Mouse (Mus musculus): ENCODE measurements around the gene Amotl2.

Amotl2 gene

DNA sequence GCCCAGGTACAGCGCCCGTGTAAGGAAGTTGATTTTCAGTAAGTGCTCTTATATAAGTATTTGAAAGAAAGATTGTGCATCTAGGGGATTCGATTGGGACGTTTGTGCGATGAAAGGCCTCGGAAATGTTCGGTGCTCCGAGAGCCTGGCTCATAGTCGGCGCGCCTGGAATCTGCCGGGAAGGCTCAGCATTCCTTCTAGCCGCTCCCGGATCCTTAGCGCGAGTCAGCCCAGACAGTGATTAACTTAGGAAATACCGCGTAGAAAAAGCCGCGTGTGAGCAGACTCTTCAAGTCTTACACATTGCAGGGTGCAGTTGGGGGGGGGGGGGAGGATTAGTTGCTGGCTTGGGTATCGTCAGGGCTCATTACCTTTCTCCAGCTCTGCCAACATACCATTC lies 2.2 kb downstream of the Amotl2 start:
- DNase-seq (ENCODE audit: low spot score in 2 of 2), result peak in 1 of 2 experiments; percentile 45

DNA sequence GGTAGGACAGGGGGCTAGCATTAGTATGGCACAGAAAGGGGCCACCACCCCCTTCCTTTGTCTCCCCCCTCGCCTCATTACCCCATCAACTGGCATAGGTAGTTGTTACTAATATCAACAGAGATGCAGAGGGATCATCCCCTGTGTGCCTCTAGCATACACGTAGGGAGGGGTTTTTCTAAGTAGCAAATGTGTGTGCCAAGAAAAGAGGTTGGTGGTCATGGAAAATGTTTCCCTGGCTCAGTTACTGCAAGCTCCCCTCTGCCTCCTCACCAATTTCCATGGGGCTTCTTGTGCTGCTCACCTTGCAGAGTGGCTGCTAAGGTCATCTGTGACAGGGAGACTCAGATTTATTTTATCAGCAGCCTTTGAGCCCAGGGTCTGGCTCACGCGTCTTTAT lies 2.6 kb downstream of the Amotl2 start:
- no peak for DNase-seq (ENCODE audit: low spot score in 2 of 2)

- DNase-seq (ENCODE audit: low spot score in 2 of 2), result no peak
Measured at GRCm38 (mm10) chr9:102719936-102720566, 3.6 kb downstream of the Amotl2 start.

GRCm38 (mm10) chr9:102720567-102721167 lies 4.2 kb downstream of the Amotl2 start:
- DNase-seq (ENCODE audit: low spot score in 2 of 2), result no peak

DNA sequence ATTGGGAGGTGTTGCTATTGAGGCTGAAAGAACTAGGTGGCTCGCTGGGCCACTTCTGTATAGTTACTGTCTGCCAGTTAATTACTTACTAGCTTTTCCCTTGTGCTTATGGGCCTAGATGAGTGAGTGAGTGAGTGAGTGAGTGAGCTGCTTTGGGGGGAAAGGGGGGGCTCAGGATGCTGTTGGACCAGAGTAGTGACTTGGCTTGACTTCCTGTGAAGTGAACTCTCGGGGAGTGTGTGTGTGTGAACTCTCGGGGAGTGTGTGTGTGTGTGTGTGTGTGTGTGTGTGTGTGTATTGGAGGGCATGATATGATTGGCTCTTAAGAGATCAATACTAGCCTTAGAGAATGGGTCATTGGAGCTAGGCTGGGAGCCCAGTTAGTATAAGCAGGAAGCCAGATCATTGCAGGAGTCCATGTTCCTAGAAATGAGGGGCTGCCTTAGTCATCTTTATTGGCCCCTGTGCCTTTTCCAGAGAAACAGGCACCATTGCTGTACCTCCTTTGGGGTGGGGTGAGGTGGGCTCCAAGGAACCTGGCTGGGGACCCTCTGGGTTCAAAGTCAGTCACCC lies 5.0 kb downstream of the Amotl2 start:
- DNase-seq (ENCODE audit: low spot score in 2 of 2), result no peak

- DNase-seq (ENCODE audit: low spot score in 2 of 2), result no peak
Measured at GRCm38 (mm10) chr9:102722071-102722561, 5.6 kb downstream of the Amotl2 start.

DNA sequence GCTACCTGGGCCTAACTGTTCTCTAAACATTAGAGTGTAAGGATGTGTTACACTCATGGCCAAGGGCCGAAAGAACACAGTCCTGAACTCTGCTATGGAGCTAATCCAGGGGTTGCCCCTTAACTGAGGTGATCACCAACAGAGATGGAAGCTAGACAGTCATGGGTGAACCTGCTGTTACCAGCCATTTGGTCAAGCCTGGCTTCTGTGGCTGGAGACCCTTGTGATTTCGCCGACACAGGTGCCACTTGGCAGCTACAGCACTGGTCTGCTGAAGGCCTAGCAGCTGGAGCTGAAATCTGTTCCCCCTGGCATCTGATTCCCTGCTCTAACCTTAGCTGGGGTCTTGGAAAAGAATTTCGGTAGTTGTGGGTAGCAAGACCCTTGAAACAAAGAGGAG lies 6.3 kb downstream of the Amotl2 start:
- DNase-seq (ENCODE audit: low spot score in 2 of 2), result no peak

DNA sequence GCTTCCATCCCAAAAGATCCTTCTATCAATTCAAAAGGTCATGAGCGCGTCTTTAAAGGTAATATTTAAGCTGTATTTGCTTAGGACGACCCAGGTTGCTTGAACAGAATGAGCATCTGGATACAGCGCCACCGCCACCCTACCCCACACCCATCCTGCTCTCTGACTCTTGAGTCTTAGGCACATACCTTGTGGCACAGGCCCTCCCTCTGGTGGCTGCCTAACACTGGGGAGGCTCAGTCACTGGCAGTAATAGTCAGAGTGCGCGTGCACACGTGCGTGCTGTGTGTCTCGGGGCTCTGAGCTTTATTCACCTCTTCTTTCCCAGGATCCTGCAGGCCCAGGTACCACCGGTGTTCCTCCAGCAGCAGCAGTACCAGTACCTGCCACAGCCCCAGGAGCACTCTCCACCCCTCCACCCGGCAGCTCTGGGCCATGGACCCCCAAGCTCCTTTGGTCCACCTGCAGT lies 6.8 kb downstream of the Amotl2 start:
- no peak for DNase-seq (ENCODE audit: low spot score in 2 of 2)

DNA sequence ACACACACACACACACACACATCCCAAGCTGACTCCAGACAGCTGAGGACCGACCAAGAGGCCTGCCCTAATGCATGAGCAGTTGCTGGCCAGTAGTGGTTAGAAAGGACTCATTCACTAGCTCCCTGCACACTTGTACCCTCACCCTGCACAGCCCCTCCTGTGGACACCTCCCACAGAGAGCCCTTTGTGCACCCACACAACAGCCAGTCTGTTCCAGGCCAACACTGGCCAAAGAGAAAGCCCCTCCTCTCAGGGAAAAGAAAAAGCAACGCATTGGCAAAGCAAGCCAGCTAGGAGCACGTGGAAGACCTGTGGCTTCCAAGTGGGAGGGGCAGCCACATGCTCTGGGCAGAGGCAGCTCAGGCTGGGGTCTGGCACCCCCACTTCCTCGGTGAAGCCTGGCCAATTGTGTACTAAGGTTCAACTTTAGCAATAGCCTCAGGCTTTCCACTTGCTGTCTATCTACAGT lies 7.6 kb downstream of the Amotl2 start:
- peak; percentile 46 to 78 for DNase-seq (ENCODE audit: low spot score in 2 of 2)

GRCm38 (mm10) chr9:102724942-102725341 lies 8.5 kb downstream of the Amotl2 start:
- no peak for DNase-seq (ENCODE audit: low spot score in 2 of 2)

GRCm38 (mm10) chr9:102725958-102726654 lies 9.6 kb downstream of the Amotl2 start:
- peak; percentile 23 to 52 for DNase-seq (ENCODE audit: low spot score in 2 of 2)

- no peak for DNase-seq (ENCODE audit: low spot score in 2 of 2)
Measured at GRCm38 (mm10) chr9:102726811-102727210, 10.3 kb downstream of the Amotl2 start.

GRCm38 (mm10) chr9:102727662-102728468 lies 11.4 kb downstream of the Amotl2 start:
- no peak for DNase-seq (ENCODE audit: low spot score in 2 of 2)

- no peak for DNase-seq (ENCODE audit: low spot score in 2 of 2)
Measured at GRCm38 (mm10) chr9:102728469-102728747, 11.9 kb downstream of the Amotl2 start.

DNA sequence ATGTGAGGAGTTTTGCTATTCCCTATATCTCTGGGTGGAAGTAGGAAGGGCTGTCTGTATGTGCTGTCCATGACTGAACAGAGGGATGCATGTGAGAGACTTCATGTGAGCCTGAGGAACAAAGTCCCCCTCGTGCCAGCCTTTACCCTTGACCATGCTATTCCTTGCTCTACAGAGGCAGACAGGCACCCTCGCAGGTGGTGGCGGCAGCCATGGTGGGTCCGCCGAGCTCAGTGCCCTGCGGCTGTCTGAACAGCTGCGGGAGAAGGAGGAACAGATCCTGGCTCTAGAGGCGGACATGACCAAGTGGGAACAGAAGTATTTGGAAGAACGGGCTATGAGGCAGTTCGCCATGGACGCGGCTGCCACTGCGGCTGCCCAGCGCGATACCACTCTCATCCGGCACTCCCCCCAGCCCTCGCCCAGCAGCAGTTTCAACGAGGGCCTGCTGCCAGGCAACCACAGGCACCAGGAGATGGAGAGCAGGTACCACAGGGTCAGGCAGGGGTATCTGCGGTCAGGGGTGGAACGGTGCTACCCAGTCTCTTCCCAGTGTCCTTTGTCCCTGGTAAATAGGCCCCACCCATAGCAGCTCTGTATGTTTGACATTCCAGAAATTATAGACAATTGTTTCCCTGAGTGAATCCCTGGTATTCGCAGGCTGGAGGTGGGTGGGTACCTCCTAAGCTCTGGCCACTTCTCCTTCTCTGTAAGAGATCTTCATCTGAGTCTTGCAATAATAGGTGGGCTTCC lies 12.8 kb downstream of the Amotl2 start:
- DNase-seq (ENCODE audit: low spot score in 2 of 2), result no peak

DNA sequence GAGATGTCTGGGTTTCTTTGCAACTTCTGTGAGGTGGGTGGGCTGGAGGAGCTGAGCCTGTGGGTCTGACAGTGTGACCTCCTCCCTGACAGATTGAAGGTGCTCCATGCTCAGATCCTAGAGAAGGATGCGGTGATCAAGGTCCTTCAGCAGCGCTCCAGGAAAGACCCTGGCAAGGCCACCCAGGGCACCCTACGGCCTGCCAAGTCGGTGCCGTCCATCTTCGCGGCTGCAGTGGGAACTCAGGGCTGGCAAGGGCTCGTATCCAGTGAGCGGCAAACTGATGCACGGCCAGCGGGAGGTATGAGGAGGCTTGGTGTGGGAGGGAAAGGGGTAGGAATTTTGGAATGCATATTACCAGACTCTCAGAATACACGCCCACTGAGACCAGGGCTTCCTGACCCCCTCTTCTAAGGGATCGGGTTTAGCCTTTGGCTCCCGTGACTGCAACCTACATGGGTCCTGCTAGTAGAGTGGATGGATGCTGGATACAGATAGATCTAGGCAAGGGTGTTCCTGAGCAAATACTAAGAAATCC lies 13.5 kb downstream of the Amotl2 start:
- no peak for DNase-seq (ENCODE audit: low spot score in 2 of 2)

GRCm38 (mm10) chr9:102731044-102731471 lies 14.6 kb downstream of the Amotl2 start:
- DNase-seq (ENCODE audit: low spot score in 2 of 2), result no peak

GRCm38 (mm10) chr9:102731574-102732175 lies 15.2 kb downstream of the Amotl2 start:
- no peak for DNase-seq (ENCODE audit: low spot score in 2 of 2)

DNA sequence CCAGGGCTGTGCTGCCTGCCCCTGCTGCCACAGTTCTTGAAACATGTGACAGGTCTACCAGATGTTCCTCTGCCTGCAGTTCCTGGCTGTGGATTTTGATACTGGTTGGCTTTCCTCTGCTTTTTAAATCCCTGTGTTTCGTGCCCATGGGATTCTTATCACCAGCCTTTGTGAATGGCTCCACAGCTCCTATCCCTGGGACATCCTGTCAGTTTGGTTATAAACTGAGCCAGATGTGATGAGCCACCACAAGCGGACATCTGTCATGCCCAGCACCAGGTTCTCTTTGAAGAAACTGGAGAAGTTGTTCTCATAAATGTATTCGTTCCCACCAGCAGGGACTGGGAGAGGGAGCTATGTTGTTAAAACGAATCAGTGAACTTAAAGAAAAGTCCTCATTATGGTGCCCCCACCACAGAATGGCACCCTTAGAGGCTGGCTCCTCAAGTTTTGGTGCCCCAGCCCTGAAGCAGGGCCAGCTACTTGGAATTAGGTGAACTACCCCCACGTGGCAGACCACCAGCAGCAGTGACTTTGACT lies 15.9 kb downstream of the Amotl2 start:
- DNase-seq (ENCODE audit: low spot score in 2 of 2), result no peak

DNA sequence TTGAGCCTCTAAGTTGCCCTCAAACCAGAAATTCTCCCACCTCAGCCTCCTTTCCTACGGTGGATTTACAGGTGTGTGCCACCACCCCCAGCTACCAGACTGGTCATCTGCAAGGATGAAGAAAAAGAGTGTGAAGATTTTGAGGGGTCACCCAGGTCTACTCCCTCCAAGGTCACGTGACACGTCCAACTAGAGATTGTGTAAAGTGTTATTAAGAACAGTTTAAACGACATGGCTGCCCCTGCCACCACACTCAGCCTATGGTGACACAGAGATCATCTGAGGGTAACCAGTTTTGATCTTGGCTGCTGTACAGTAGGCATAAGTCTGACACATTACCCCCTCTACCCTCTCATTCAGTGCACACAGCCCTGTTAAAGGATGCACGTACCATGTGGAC lies 17.0 kb downstream of the Amotl2 start:
- DNase-seq (ENCODE audit: low spot score in 2 of 2), result no peak
